Mouse (Mus musculus) heart, adult 2 months (tissue): ENCODE results near the gene Cox10. TPM values are rescaled to one million over a fixed set of nuclear protein-coding genes. Genes with fewer than 3 reads are reported as not detected.

Experiments used
- DNase-seq, 2 experiments: peaks; one replicate each; pipeline ENCODE4 v3.0.0; 2021
- H3K27ac ChIP-seq: fragments of 200-600 bp; 2 replicates; pipeline ENCODE4 v1.8.1; 2022
- H3K27me3 ChIP-seq: fragments of 200-500 bp; 2 replicates; pipeline ENCODE4 v1.6.1; 2012; ENCODE audit warnings: mild to moderate bottlenecking, low read length, inconsistent platforms, mixed read lengths; ENCODE audit not compliant: control insufficient read depth, insufficient read depth
- H3K36me3 ChIP-seq: fragments of 200-500 bp; 2 replicates; pipeline ENCODE4 v1.6.1; 2012; ENCODE audit warnings: low read length, inconsistent platforms; ENCODE audit not compliant: control insufficient read depth, insufficient read depth
- H3K4me1 ChIP-seq: fragments of 200-500 bp; 2 replicates; pipeline ENCODE4 v1.6.1; 2011; ENCODE audit warnings: low read length; ENCODE audit not compliant: control insufficient read depth, insufficient read depth
- H3K4me3 ChIP-seq: fragments of 200-600 bp; 2 replicates; pipeline ENCODE4 v1.8.1; 2022
- H3K79me2 ChIP-seq: fragments of 200-500 bp; replicated peaks from 2 replicates; pipeline ENCODE4 v1.6.1; 2012; ENCODE audit warnings: mild to moderate bottlenecking, inconsistent platforms, low read length, moderate library complexity, mixed read lengths; ENCODE audit not compliant: control insufficient read depth, insufficient read depth
- H3K9ac ChIP-seq: fragments of 200-500 bp; 2 replicates; pipeline ENCODE4 v1.6.1; 2012; ENCODE audit warnings: low read depth, mild to moderate bottlenecking, control low read depth, inconsistent platforms, low read length, mixed read lengths
- CTCF ChIP-seq: fragments of 200-600 bp; IDR thresholded peaks from 2 replicates; pipeline ENCODE4 v1.8.1; 2022; ENCODE audit warnings: antibody characterized with exemption, mild to moderate bottlenecking, moderate library complexity
- EP300 ChIP-seq: fragments of 200-500 bp; IDR thresholded peaks from 2 replicates; pipeline ENCODE4 v1.6.1; 2011; ENCODE audit warnings: low read depth, low read length, control low read depth; ENCODE audit not compliant: insufficient read depth
- POLR2A ChIP-seq: fragments of 200-500 bp; IDR thresholded peaks from 2 replicates; pipeline ENCODE4 v1.6.1; 2011; ENCODE audit warnings: mild to moderate bottlenecking, low read depth, low read length, control low read depth; ENCODE audit not compliant: insufficient read depth
- WGBS: fragments of 180-500 bp; shearing (Covaris S2); methylation state at CpG from one replicate; pipeline ENCODE4 v1.1.7; 2018; 5-methylcytosine and 5-hydroxymethylcytosine counted together
- intact Hi-C: fragments of 180-260 bp; cut with DNase I; formaldehyde crosslinking; loops from one replicate; pipeline ENCODE4 v1.15.1; 2025
- polyA plus RNA-seq: library from polyadenylated mRNA; depleted of rRNA; stranded (reverse); fragments of >200 nt; gene quantifications from 2 replicates; pipeline ENCODE4 v1.2.3, GENCODE M21; 2012
- total RNA-seq, 2 experiments: library from RNA; stranded (reverse); gene quantifications; 2 replicates each; pipeline ENCODE4 v1.2.3; 2021

The Cox10 gene
- total and polyA plus RNA-seq, 3 experiments: 52.9 to 81.0 (median 67.4) TPM

GRCm38 (mm10) chr11:63984622-63985168 lies 94.6 kb downstream of the Cox10 start:
- no peak for DNase-seq
- 50% methylated on average over 6 of the region's 6 CpGs for WGBS

DNA sequence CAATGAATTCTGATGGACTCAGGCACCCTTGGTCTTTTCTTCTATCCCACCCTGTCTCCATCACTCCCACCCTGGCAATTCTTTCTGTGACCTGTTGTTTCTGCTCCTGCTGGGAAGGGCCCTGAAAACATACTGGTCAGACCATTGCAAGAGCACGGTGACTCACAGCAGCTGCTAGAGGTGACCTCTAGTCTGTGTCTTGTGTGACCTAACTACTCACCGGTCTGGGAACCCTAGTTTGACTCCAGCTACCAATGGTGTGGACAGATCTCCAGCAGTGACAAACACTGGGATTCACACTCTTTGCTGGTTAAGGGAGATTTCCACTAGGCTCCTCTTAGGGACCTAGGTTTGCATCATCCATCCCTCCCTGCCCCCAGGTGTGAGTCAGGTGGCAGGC lies 101.5 kb downstream of the Cox10 start:
- WGBS: 67% methylated on average over 2 of the region's 2 CpGs

More at GRCm38 (mm10) chr11:63984622-63985168, 94.6 kb downstream of the Cox10 start:
- no peak overlapping the region for H3K9ac ChIP-seq
- TF ChIP-seq CTCF (no peak), POLR2A (no peak)
- H3K36me3 ChIP-seq: no peaks in the 10 kb centered on the region
- no peak overlapping the region for H3K4me3 ChIP-seq
- H3K27ac ChIP-seq: no peak overlapping the region
- no peaks in the 10 kb centered on the region for H3K79me2 ChIP-seq
- intact Hi-C loops: no loop called here
- H3K4me1 ChIP-seq: no peaks in the 10 kb centered on the region; the same call in 1 of the 2 replicates
- no peaks in the 10 kb centered on the region for H3K27me3 ChIP-seq

GRCm38 (mm10) chr11:63976775-63977174 lies 102.5 kb downstream of the Cox10 start:
- Histone ChIP-seq H3K9ac (no peak overlapping the region), H3K4me1 (no peaks in the 10 kb centered on the region), H3K36me3 (no peaks in the 10 kb centered on the region), H3K79me2 (no peaks in the 10 kb centered on the region), H3K4me3 (no peak overlapping the region), H3K27ac (no peak overlapping the region), H3K27me3 (no peaks in the 10 kb centered on the region)
- no peak for DNase-seq
- 94% methylated on average over 2 of the region's 2 CpGs for WGBS
- TF ChIP-seq POLR2A: no peak
- TF ChIP-seq EP300: no peak
- TF ChIP-seq CTCF: no peak
- intact Hi-C loops: no loop called here

More for the DNA sequence above, 101.5 kb downstream of the Cox10 start:
- TF ChIP-seq POLR2A (no peak), EP300 (no peak), CTCF (no peak)
- no peak overlapping the region for H3K9ac ChIP-seq
- H3K27ac ChIP-seq: no peak overlapping the region
- H3K27me3 ChIP-seq: no peaks in the 10 kb centered on the region
- no peaks in the 10 kb centered on the region for H3K4me1 ChIP-seq
- H3K36me3 ChIP-seq: no peaks in the 10 kb centered on the region
- no peaks in the 10 kb centered on the region for H3K79me2 ChIP-seq
- intact Hi-C loops: no loop called here
- no peak for DNase-seq
- no peak overlapping the region for H3K4me3 ChIP-seq

- H3K27me3 ChIP-seq: no peaks in the 10 kb centered on the region
- WGBS: 67% methylated on average over 13 of the region's 13 CpGs
- intact Hi-C loops: no loop called here
- H3K36me3 ChIP-seq: no peaks in the 10 kb centered on the region
- H3K4me1 ChIP-seq: no peaks in the 10 kb centered on the region
- DNase-seq: no peak
- H3K79me2 ChIP-seq: no peaks in the 10 kb centered on the region
- no peak overlapping the region for H3K27ac ChIP-seq
- no peak overlapping the region for H3K4me3 ChIP-seq
- no peak for TF ChIP-seq POLR2A
- TF ChIP-seq EP300: no peak
- TF ChIP-seq CTCF: no peak
- H3K9ac ChIP-seq: no peak overlapping the region
These were observed 103.9 kb downstream of the Cox10 start for GRCm38 (mm10) chr11:63975260-63975899.

- no peak overlapping the region for H3K27ac ChIP-seq
- WGBS: 73% methylated on average over 2 of the region's 2 CpGs
- no peak for DNase-seq
These were observed 105.3 kb downstream of the Cox10 start for GRCm38 (mm10) chr11:63973973-63974372.

GRCm38 (mm10) chr11:63971462-63971861 lies 107.8 kb downstream of the Cox10 start:
- no peak overlapping the region for H3K27ac ChIP-seq
- no peaks in the 10 kb centered on the region for H3K4me1 ChIP-seq
- no peaks in the 10 kb centered on the region for H3K36me3 ChIP-seq
- intact Hi-C loops: no loop called here
- no peak for TF ChIP-seq POLR2A
- no peak for TF ChIP-seq CTCF
- no peak for TF ChIP-seq EP300
- no peak overlapping the region for H3K9ac ChIP-seq
- no peak overlapping the region for H3K4me3 ChIP-seq
- H3K27me3 ChIP-seq: no peaks in the 10 kb centered on the region
- DNase-seq: no peak
- no peaks in the 10 kb centered on the region for H3K79me2 ChIP-seq
- WGBS: 95% methylated on average over 9 of the region's 9 CpGs

More at GRCm38 (mm10) chr11:63973973-63974372, 105.3 kb downstream of the Cox10 start:
- H3K27me3 ChIP-seq: no peaks in the 10 kb centered on the region
- intact Hi-C loops: no loop called here
- H3K4me1 ChIP-seq: no peaks in the 10 kb centered on the region
- no peak overlapping the region for H3K9ac ChIP-seq
- no peak overlapping the region for H3K4me3 ChIP-seq
- no peak for TF ChIP-seq POLR2A
- TF ChIP-seq EP300: no peak
- no peak for TF ChIP-seq CTCF
- H3K79me2 ChIP-seq: no peaks in the 10 kb centered on the region
- no peaks in the 10 kb centered on the region for H3K36me3 ChIP-seq
